Mouse (Mus musculus): ENCODE results near the gene Abat.
"Not testable (repeated sequence)": the region's sequence is repeated elsewhere in the genome, so short reads cannot be mapped to it uniquely, and the experiment has no call there.

The Abat gene

GRCm38 (mm10) chr16:8532894-8533293, 19.7 kb downstream of the Abat start:
- no peak for DNase-seq (ENCODE audit: low spot score)

GRCm38 (mm10) chr16:8533477-8533876, 20.2 kb downstream of the Abat start:
- no peak for DNase-seq (ENCODE audit: low spot score)

GRCm38 (mm10) chr16:8534466-8535200, 21.4 kb downstream of the Abat start:
- no peak for DNase-seq (ENCODE audit: low spot score)

GRCm38 (mm10) chr16:8535411-8535810, 22.2 kb downstream of the Abat start:
- no peak for DNase-seq (ENCODE audit: low spot score)

- no peak for DNase-seq (ENCODE audit: low spot score)
Measured at GRCm38 (mm10) chr16:8539150-8539865, 26.1 kb downstream of the Abat start.

DNA sequence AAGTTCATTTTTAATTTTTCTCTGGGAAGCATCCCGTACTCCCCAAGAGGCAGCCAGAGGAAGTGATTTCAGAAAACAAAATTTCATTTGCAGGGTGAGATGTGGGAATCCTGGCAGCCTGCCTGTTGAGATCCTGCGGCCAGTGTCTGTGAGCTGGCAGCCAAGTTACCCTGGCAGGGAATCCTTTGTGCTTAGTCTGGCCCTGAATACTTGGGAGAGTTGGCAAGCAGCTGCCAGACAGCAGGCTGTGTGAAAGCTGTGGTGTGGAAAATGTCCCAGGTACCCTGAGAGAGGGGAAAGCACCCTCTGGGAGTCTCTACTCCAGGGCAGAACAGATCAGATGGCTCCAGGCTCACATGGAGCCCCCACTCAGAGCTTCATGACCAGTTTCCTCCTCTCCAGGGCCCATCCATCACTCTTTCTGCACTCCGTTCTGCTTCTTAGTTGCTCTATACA, 27.7 kb downstream of the Abat start:
- DNase-seq (ENCODE audit: low spot score), result no peak

GRCm38 (mm10) chr16:8547836-8548235, 34.6 kb downstream of the Abat start:
- DNase-seq (ENCODE audit: low spot score), result no peak

- no peak for DNase-seq (ENCODE audit: low spot score)
Measured at GRCm38 (mm10) chr16:8549506-8549905, 36.3 kb downstream of the Abat start.

DNA sequence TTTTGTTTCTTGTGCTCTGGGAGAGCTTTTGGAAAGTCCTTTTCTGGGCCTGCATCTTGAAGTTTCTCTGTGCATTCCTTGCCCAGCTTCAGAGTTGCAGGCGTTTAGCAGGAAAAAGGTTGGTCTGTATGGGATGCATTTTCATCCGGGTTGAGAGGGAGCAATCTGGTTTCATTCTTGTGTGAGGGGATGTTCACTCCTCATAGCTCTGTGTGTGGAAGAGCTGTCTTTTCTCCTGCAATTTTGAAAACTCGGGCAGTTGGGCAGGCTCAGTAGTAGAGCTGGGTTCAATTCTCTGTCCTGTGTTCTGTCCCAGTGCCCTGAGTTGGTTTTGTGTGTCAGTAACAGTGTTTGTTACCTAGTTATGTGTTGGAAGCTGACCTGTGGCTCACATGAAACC, 41.1 kb downstream of the Abat start:
- no peak for DNase-seq (ENCODE audit: low spot score)

GRCm38 (mm10) chr16:8554751-8555150, 41.5 kb downstream of the Abat start:
- DNase-seq (ENCODE audit: low spot score), result not testable (repeated sequence)

GRCm38 (mm10) chr16:8555371-8555770, 42.1 kb downstream of the Abat start:
- DNase-seq (ENCODE audit: low spot score), result not testable (repeated sequence)

GRCm38 (mm10) chr16:8560079-8560478, 46.9 kb downstream of the Abat start:
- no peak for DNase-seq (ENCODE audit: low spot score)

- DNase-seq (ENCODE audit: low spot score), result not testable (repeated sequence)
Measured at GRCm38 (mm10) chr16:8561101-8561500, 47.9 kb downstream of the Abat start.

DNA sequence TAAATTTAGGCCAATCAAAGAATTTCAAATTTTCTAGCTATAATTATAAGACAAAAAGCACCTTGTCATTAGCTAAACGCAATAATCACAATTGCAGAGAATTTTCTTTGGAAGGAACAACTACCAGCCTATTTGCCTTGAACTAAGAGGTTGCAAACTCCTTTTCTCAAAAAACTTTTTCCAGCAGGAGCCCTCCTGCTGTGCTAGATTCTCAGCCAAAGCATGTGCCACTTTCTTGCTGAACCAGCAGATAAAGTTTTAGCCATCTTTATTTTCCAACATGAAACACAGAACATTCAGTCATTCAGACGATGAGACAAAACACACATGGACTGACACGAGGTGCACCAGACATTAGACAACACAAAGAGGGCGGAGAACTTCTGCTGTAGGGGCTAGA, 48.6 kb downstream of the Abat start:
- not testable (repeated sequence) for DNase-seq (ENCODE audit: low spot score)

DNA sequence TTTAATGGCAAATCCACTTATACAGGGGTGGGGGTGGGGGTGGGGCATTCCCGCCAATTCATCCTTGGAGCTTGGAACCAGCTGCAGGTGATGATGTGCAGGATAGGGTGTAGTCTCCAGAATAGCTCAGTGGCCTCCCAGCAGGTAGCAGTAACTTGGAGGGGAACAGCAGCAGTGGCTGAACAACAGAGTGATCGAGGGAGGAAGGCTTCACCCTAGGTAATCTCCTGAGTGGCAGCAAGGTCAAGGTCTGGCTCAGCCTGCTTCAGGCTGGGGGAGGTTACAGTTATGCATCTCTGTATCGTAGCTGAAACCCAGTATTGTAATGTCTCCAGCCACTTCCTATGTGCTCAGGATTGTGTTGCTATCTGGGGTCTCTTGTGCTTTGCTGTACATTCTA, 49.6 kb downstream of the Abat start:
- DNase-seq (ENCODE audit: low spot score), result not testable (repeated sequence)

DNA sequence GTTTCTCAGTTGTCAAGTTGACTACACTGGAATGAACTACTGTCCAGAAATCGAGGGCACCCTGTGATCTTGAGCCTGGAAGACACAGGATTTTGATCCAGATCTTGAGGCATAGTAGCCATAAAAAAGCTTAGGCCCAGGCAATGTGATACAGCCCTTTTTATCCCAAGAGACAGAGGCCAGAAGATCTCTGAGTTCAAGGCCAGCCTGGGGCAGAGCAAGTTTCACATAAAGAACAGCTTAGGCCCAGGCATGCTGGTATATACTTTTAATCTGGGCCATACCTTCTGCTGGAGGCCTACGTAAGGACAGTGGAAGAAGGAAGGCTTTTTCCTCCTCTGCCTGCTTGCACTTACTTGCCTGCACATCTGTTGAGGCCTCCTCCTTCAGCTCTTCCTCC, 51.6 kb downstream of the Abat start:
- DNase-seq (ENCODE audit: low spot score), result no peak

- no peak for DNase-seq (ENCODE audit: low spot score)
Measured at GRCm38 (mm10) chr16:8565539-8565938, 52.3 kb downstream of the Abat start.

GRCm38 (mm10) chr16:8566115-8566711, 53.0 kb downstream of the Abat start:
- DNase-seq (ENCODE audit: low spot score), result no peak

- no peak for DNase-seq (ENCODE audit: low spot score)
Measured at GRCm38 (mm10) chr16:8568881-8569280, 55.7 kb downstream of the Abat start.

DNA sequence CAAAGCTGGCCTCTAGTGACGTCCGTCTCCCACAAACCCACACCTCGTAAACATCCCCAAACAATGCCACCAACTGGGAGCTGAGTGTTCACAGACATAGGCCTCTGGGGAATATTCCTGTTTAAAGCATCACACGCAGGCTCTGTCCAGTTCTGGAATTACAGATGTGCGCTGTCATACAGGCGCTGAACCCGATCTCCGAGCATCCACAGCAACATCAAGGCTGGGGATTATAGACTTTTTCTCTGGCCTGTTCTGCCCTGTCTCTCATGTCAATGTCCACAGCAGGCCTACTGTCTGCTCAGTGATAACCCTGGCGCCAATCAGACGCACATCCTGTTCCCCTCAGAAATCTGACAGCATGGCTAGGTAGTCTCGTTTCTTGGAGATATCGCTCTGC, 57.1 kb downstream of the Abat start:
- no peak for DNase-seq (ENCODE audit: low spot score)

GRCm38 (mm10) chr16:8570901-8571615, 57.8 kb downstream of the Abat start:
- DNase-seq (ENCODE audit: low spot score), result no peak

DNA sequence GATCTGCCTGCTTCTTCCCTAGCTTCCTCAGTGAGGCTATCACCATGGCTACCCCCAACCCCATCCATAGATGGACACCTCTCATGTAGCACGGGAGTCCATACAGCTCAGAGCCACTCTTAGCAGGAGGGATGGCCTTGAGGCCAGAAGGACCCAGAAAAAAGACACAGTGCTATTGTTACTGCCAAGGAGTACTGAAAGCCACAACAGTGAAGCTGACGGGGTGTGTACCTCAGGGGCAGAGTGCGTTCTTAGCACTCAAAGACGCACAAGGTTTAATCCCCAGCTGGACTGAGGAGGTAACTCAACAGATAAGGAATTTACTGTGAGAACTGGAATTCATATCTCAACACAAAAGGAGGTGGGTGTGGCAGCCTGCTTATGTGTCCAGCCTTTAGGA, 59.8 kb downstream of the Abat start:
- DNase-seq (ENCODE audit: low spot score), result no peak

All from T-cell, adult 2 months (primary cell).